Mouse (Mus musculus) bone marrow, adult 2 months (tissue): ENCODE measurements around the gene Adgrl3.

Source experiments
- CTCF ChIP-seq: fragments of 200-500 bp; IDR thresholded peaks from 2 replicates; pipeline ENCODE4 v1.5.1; 2011; ENCODE audit warnings: low read length, control low read depth; ENCODE audit not compliant: control insufficient read depth, insufficient read depth
- POLR2A ChIP-seq: fragments of 200-500 bp; IDR thresholded peaks from 2 replicates; pipeline ENCODE4 v1.6.1; 2011; ENCODE audit warnings: low read depth, mild to moderate bottlenecking, control low read depth, low read length, borderline replicate concordance; ENCODE audit not compliant: control insufficient read depth

DNA sequence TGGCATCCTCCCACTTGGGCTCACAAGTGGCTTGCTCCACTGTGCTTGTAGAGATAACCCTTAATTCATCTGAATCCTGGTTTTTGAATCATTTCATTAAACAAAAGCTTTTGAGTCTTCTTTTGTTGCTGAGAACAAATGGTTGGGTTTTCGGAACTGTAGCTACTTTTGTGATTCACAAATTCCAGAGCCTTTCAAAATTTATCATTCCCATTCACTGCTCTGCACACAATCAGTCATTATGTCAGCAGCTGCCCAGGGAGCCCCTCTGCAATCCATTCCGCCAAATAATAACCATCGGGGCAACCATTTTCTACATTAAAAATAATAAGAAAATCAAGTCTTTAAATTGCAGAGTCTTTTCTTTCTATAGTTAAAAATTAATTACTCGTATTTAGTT is 104.5 kb downstream of the Adgrl3 start:
- TF ChIP-seq CTCF (no peak), POLR2A (no peak)
